Mouse (Mus musculus) liver (tissue): Measurements from ENCODE around the gene Rhobtb1.
A peak's percentile ranks its signal among the peaks of the same experiment; 100 is the strongest.

Experiments
- DNase-seq: peaks from one replicate; pipeline ENCODE4 v3.0.0-alpha.2; 2020; ENCODE audit warnings: mixed read lengths

The Rhobtb1 gene

DNA sequence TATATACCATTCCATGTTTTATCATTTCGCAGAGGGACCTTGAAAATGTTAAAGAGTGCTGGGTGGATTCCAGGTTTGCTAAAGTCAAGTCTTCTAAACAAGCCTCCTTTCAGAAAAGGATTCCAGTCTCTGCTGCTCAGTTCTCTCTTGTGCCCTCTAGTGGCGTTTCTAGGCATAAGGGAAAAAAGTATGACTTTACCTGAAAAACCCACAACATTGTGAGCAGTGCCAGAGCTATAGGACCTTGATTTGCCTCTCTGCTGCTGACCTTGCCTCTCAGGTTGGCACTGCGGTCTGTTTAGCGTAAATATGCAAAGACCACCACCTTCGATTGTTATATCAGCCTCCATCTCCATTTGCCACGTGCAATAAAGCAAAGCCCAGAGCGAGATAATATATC lies 13.9 kb downstream of the Rhobtb1 start:
- no peak for DNase-seq

DNA sequence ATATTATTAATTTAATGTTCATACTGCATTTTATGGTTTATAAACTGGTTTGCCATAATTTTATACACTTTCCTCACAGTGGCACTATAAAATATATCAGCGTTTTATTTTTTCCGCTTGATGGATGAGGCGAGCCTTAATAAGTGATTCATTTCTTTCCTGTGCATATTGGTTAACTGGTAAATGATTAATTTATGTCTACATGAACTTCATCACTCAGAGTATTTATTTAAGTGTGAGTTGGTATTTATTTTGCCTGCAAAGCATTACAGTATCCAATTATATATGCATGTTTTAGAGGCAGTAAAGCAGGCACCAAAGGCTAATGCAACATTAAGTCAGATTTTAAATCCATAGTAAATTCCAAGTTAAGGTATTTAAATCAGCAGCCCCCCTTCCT lies 14.6 kb downstream of the Rhobtb1 start:
- DNase-seq = no peak

DNA sequence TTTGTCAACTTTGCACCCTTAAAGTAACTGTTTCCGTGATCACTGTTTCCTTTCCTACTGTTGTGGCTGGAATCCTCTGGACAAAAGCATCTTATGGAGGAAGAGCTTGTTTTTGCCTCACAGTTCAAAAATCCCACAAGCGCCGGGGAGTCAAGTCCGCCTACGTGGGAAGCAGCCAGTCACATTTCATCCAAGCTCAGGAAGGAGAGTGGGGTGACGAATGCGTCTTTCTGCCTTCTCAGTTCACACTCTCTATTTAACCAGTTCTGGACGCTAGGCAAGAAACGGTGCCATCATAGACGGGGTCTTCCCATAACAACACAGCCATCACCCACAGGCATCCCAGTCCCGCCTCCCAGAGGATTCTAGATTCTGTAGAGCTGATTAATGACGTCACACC lies 15.3 kb downstream of the Rhobtb1 start:
- DNase-seq = no peak

DNA sequence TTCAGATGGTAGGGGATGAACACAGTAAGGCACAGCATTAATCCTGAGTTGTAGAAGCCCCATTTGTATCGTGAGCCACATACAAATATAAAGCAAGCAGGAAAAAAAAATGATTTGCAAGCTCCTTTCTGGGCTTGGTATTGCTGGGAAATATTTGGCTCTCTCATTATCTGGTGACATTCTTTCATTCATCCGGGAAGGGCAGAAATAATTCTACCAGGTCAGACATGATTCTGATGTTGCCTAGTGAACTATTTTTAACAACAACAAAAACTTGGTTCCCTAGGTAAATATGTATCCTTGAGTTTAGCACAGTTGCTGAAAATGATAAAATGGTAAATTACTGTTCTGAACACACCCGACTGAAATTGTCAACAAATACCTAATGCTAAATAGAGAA lies 21.2 kb downstream of the Rhobtb1 start:
- DNase-seq = no peak

DNA sequence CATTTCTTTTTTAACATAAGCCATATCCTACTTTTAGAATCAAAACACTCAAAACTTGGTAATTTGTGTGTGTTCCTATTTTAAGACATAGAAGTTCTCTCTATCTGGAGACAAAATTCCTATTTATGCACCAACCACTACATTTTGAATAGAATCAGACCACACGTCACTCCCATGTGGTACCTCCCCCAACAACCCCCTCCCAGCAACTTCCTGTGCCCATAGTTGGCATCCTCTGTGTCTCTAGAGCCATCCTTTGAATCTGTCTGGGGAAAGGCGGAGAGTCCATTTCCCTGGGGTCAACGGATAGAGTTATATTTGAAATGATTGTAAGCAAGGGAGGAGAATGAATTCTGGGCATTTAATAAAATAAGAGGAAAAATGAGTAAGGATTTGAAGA lies 24.9 kb downstream of the Rhobtb1 start:
- no peak for DNase-seq

DNA sequence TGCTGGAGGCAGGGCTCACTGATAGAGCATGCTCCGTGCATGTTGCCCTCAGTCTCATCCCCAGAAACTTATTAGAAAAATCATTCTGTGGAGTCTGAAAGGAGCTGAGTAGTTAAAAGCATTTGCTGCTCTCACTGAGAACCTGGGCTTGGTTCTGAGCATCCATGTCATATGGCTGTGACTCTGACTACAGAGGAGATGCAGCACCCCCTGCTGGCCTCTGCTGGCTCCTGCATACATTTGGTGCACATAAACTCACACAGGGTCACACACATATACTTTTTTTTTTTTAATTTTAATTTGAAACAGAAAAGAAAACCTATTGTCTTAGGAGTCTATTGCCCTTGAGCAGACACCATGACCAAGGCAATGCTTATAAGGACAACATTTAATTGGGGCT lies 28.1 kb downstream of the Rhobtb1 start:
- no peak for DNase-seq

DNA sequence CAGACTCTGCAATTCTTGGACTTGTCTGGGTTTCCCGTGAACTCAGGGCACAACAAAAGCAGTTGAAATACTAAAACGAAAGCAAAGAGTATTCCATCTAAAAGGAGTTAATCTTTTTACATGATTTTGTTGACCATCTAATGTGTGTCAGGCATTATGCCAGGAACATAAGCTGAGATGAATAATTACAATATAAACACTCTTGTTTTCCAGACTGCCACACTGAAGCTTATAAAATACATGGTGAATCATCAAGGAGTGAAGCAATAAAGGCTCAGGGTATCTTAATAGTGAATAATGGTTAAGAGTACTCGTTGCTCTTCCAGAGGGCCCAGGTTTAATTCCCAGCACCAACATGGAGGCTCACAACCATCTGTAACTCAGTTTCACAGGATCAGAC lies 29.8 kb downstream of the Rhobtb1 start:
- no peak for DNase-seq

DNA sequence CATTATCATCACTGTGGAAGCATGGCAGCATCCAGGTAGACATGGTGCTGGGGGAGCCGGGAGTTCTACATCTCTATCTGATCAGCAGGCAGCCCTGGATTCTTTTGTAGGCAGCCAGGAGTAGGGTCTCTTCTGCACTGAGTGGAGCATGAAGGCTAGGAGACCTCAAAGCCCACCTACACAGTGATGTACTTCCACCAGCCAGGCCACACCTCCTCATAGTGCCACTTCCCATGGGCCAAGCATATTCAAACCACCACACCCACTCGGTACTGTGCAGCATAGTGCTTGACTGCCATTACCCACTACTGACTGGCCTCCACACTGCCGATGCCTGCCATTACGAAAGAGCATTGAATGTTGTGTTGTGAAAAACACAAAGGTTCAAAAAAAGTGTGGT lies 33.7 kb downstream of the Rhobtb1 start:
- DNase-seq = no peak

DNA sequence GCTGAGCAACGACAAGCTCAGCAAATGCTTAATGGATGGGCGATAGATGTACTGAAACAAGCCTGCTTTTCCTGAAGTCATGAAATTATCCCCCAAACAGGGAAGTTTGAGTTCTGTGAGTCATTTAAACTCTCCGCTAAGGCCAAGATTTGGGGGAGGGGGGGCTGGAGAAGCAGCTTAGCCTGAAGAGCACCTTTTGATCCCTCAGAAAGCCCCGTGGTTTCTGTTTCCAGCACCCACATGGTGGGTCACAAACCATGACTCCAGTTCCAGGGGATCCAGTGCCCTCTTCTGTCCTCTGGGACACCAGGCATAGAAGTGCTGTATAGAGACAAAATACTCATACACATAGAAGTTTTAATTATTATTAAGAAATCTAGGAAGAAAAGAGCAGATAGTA lies 34.2 kb downstream of the Rhobtb1 start:
- no peak for DNase-seq

DNA sequence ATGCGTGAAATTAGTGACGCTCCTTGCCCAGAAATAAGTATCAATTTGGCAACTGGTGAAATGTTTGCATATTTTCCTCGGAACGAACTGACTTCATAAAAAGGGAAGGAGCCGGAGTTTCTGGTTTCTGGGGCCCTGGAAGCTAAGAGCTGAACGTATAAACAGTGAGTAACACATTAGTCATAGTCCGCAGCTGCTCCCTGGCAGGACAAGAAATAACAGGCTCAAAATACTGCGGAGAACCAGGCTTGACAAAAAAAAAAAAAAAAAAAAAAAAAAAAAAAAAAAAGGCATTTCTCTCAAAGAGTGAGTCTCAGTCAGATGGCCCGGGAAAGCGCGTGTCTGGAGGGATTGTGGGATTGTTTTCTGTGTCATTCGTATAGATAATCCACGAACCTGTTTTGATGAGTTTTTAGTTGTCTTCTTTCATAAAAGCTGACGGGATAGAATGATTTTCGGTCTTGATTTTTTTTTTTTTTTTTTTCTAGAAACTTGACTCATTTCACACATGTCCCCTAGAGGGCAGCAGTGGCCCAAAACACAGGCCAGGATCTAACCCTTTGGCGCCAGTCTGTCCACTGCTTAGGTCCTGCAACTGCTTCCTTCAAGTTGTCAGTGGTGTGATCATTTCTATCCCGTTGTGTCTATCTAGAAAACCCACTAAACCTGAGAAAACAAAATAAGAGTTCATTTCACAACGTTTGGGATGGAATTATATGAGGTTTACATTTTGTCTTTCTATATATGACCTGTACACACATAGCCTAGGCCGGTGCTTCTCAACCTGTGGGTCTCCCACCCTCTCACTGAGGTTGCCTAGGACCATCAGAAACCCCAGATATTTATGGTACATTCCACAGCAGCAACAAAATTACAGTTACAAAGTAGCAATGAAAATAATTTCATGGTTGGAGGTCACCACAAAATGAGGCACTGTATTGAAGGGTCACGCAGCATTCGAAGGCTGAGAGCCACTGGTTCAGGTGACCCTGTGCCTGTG lies 35.0 kb downstream of the Rhobtb1 start:
- DNase-seq = peak; percentile 61

DNA sequence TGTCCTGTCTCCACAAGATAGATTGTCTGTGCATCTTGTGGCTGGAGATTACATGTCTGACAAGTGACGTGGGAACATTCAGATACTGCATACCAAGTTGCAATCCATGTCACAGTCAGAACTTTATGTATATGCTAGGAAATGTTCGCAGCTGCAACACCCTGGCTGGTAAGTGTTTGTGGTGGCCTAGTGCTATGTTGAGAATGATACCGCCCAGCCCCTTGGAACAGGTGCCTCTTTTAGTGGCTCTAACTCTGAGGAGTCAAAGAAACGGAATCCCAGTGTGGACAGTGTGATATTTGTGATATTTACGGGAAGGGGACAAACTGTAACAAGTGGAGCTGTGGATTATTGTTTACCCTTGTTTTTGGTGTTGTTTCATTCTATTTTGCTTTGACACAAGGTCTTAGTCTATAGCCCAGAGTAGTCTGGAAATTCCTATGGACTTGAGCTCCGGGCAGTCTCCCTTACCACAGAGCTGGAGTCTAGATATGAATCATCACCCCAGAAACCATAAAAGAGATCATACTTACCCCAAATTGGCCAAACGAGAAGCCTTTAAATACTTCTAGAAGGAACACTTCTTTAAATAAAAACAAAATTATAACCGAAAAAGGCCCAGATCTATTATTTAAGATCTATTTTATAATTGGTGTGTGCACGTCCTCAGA lies 36.7 kb downstream of the Rhobtb1 start:
- no peak for DNase-seq

DNA sequence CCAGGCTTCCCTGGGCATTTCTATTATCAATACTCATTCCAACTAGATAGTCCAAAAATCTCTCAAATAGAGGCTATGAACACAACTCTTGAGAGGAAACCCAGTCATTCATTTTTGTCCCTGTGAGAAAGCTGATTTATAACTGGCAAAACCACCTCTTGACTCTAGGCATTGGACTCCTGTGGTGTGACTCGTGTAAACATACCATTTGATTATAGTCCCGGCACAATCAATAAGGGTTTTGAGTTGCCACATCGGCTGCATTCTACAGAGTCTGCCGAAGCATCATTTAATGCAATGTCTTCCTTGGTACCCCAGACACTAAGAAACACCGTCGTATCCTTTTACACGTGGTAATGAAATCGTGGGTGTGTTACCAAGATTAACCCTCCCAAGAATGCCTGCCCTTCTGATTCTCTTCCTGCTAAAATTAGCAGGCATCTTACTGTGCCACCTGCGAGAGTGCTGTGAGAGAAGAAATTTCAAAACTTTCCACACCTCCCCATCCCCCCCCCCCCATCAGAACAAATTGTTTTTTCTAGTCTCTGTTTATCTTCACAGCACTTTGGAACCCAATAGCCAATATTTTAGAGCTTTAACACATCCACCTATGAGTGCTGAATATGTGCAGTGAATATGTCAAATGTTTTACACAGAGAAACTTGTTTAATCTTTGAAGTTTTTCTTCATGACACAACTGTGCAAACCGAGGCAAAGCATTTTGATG lies 39.4 kb downstream of the Rhobtb1 start:
- no peak for DNase-seq

DNA sequence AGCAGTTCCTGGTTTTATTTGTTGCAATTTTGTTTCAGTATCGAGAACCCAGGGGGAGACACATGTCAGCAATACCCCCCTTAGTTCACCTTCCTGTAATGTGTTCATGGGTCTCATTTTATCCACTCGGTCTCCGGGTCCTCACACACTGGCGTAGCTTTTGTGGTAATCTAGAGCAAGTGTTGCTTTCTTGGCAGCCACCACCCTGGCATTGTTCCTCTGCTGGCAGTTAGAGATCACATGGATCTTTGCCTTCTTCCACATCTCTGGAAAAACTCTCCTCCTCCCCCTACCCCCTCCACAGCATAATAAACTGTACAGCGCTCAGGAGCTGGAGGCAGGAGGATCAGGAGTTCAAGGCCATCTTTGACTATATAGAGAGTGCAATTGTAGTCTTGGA lies 41.0 kb downstream of the Rhobtb1 start:
- no peak for DNase-seq

DNA sequence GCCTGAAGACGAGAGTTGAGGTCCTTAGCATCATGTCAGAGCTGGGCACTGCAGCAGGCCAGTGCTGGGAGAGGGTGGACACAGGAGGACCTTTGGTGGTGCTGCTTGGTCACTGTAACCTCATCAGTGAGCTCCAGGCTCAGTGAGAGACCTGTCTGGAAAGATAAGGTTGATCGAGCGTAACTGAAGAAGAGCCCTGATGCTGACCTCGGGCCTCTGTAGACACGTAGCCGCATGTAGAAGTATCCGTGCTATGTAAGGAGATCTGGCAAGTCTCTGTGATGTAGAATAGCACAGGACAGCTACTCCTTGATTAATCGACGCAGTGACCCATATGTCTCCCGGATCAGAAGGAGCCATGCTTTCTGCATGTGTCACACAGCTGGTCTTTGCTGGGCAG lies 42.5 kb downstream of the Rhobtb1 start:
- DNase-seq = no peak

DNA sequence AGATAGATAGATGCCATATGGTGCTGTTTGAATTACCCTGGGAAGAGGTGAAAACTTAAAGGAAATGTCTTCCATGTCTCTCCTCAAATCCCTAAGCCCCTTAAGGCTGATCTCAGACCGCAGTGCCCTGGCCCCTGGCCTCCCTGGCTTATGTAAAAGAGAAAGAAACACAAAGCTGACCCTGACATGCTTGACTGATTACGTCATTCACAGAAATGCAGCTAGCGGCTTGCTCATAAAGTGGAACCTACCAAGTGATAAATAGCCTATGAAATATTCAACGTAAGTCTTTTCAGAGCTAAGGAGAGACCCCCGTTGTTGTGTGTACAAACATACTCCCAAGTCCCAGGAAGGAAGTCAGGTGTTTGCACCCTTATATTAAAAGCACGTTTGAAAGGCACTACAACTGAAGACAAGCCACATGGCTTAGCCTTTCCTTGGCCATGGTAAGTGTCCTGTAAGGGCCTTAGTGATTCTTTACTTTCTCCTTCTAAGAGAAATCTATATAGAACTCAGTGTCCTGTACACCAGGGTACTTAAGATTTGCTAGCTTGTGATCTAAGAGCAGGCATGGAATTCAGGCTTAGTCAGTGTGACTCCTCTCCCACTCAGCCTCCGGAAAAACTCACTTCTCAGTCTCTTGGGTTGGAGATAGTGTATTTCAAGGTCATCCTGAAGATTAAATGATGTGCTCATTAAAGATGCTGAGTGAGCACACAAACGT lies 53.6 kb downstream of the Rhobtb1 start:
- no peak for DNase-seq

DNA sequence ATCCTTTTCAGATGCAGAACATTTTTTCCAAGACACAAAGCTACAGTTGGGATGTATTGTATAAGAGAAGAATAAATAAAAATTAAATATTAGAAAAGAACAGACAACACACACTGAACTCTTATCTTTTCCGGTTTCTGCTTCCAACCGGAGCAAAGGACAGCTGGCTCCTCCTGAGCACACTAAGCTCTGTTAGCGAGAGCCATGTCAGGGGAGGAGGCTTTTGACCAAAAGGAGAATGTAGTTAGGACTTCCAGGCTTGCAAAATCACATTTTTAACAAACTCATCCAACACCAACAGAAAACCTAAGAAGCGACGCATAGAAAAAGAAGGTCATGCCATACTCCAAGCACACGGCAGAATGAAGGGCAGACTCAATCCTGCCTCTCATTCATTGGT lies 54.8 kb downstream of the Rhobtb1 start:
- DNase-seq = no peak

DNA sequence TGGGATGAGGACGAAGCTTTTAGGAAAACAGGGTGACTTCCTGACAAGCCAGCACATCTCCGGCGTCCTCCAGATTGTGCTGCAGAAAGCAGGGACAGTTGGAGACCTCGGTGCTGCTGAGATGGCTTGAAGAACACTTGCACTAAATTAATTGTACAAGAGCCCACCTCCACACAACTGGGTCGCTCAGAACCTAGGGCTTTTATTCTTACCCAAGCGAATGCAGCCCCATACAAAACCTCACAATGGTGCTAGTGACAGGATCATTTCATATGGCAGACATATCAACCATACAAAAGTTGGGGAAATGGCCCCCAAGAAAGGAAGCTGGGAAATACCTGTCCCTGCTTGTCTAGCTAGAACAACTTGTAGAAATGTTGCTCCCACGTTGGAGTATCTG lies 56.2 kb downstream of the Rhobtb1 start:
- DNase-seq = no peak

DNA sequence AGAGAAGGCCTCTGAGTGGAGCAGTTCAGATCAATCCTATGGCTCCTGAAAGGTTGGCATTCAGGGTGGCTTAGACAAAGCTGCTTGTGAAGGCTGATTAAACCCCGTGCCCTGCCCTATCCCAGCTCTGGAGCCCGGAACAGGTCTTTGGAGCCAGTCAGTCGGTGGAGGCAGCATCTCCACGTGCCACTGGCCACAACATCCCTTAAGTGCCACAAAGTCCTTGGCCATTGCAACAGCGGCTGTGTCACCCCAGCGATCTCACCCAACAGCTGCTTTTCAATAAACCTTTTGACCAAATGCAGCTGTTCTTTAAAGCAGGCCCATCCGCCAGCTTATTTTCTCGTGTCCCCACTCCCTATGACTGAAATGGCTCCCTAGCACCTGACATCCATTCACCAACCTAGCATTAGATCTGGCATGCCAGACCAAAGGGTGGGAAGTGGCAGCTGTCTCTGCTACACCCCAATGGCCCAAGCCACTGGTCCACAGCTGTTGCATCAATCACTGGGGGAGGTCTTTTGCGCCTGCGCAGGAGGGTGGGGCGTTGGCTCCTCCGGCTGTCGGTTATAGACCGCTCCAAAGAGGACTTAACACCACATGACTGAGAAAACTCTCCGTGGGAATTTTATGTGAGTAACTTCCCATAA lies 56.9 kb downstream of the Rhobtb1 start:
- DNase-seq = no peak

DNA sequence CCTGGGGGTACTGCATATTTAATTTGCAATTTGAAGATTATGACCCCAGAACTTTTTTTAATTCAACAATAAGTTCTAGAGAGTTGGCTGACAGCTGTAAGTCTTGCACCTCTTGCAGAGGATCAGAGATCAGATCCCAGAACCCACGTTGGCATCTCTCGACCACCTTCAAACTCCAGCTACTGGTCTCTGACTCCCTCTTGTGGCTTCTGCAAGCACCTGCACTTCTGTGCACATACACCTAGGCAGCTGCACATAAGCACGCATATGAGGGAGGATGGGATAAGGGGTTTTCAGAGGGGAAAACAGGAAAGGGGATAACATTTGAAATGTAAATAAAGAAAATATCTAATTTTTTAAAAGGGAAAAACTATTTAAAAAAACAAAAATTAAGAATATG lies 57.5 kb downstream of the Rhobtb1 start:
- DNase-seq = no peak

DNA sequence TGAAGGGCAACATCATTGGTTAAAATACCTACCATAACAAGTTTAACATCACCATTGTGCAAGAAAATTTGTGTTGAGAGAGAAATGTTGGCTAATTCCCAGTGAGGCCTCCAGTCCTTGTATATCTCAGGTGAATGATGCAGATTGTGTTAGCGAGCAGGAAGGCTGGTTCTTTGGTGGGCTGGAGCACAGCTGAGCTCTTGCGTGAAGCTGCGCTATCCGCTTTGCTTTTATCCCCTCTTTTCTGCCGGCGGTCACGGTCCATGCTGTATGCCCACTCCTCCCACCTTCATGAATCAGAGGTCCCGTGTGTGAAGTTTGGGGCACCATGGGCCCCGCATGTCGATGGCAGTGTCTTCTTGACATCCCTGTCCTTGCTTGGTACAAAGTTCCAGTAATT lies 58.8 kb downstream of the Rhobtb1 start:
- DNase-seq = no peak

DNA sequence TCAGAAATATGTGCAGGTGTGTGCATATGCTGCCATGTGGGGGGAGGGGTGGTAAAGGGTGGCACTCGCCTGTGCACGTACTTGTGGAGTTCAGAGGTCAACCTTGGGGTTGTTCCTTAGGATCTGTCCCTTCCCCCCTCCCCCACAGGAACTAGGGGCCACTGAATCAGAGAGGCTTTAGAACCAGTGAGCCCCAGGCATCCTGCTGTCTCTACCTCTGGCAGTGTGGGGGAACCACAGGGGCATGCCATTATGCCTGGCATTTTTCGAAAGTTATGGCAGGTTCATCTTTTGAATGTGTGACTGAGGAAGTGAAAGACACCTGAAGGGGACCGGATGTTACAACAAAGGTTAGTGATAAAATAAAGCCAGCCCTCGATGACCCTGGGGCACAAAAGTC lies 59.4 kb downstream of the Rhobtb1 start:
- no peak for DNase-seq

DNA sequence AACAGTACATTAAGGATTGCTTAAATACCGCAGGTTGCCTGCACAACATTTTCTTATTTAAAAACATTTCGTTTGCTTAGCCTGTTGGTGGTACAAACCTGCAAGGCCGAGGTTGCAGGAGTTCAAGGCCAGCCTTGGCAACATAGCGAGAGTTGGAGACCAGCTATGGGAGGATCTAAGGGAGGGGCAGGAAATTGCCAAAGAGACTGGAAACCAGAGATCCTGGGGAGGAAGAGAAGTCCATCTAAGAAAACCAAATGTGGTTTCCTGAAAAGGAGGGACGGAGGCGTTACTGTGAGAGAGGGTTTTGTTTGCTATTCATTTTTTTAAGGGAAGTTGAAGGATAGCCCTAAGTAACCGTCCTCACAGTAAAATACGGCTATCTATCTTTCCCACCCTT lies 60.3 kb downstream of the Rhobtb1 start:
- no peak for DNase-seq
